Mouse (Mus musculus) hindbrain, embryonic 10.5 days (tissue): ENCODE results near the gene Eif3i. TPM values are rescaled to one million over a fixed set of nuclear protein-coding genes. Genes with fewer than 3 reads are reported as not detected.

Experiments
- DNase-seq: peaks from one replicate; pipeline ENCODE4 v3.0.0-alpha.2; 2017; ENCODE audit warnings: low spot score
- H3K27ac ChIP-seq: fragments of 300-500 bp; sonication (generic); 2 replicates; pipeline ENCODE4 v1.5.1; 2016; ENCODE audit warnings: mild to moderate bottlenecking, moderate library complexity
- H3K27me3 ChIP-seq: fragments of 300-500 bp; sonication (generic); 2 replicates; pipeline ENCODE4 v1.6.1; 2016; ENCODE audit warnings: mild to moderate bottlenecking; ENCODE audit not compliant: poor library complexity, insufficient read depth, severe bottlenecking
- H3K36me3 ChIP-seq: fragments of 300-500 bp; sonication (generic); 2 replicates; pipeline ENCODE4 v1.6.1; 2016; ENCODE audit warnings: mild to moderate bottlenecking, moderate library complexity
- H3K4me1 ChIP-seq: fragments of 300-500 bp; sonication (generic); replicated peaks from 2 replicates; pipeline ENCODE4 v1.6.1; 2016; ENCODE audit warnings: mild to moderate bottlenecking
- H3K4me3 ChIP-seq: fragments of 300-500 bp; sonication (generic); 2 replicates; pipeline ENCODE4 v1.5.1; 2016; ENCODE audit warnings: mild to moderate bottlenecking, moderate library complexity
- H3K9me3 ChIP-seq: fragments of 300-500 bp; sonication (generic); 2 replicates; pipeline ENCODE4 v1.6.1; 2016; ENCODE audit warnings: mild to moderate bottlenecking, moderate library complexity
- WGBS: fragments of 180-500 bp; shearing (Covaris S2); methylation state at CpG from one replicate; pipeline ENCODE4 v1.1.7; 2016; 5-methylcytosine and 5-hydroxymethylcytosine counted together
- polyA plus RNA-seq: library from polyadenylated mRNA; unstranded; fragments of >200 nt; fragmentation: Nextera tagmentation; extraction: Ambion mirVana; gene quantifications from 2 replicates; pipeline ENCODE4 v1.2.1, GENCODE M21; 2016

Gene Eif3i
- polyA plus RNA-seq, 1 experiment from 2014 or later, result 268 TPM

- Histone ChIP-seq H3K4me1 (peaks cover 45% of the 10 kb centered on the region), H3K27me3 (no peaks in the 10 kb centered on the region), H3K9me3 (no peaks in the 10 kb centered on the region), H3K36me3 (peaks cover 56% of the 10 kb centered on the region), H3K4me3 (peak overlapping the region; percentile 77), H3K27ac (peak overlapping the region; percentile 90)
- peak; percentile 71 for DNase-seq
- WGBS, result 1% methylated on average over 6 of the region's 6 CpGs
Measured at GRCm38 (mm10) chr4:129625029-129625370, 24.6 kb upstream of the Eif3i start.

- Histone ChIP-seq H3K4me3 (peak overlapping the region; percentile 77), H3K27ac (peak overlapping the region; percentile 90), H3K4me1 (peaks cover 45% of the 10 kb centered on the region), H3K27me3 (no peaks in the 10 kb centered on the region), H3K36me3 (peaks cover 50% of the 10 kb centered on the region), H3K9me3 (no peaks in the 10 kb centered on the region)
- under 1% methylated on average over 18 of the region's 18 CpGs for WGBS
- DNase-seq, result peak; percentile 85
Measured at GRCm38 (mm10) chr4:129624281-129625028, 24.0 kb upstream of the Eif3i start.

GRCm38 (mm10) chr4:129623681-129624091 lies 23.2 kb upstream of the Eif3i start, which contains the start of gene Ccdc28b:
Gene Ccdc28b (minus strand): TSS chr4:129623947.
- Histone ChIP-seq H3K36me3 (peaks cover 42% of the 10 kb centered on the region), H3K9me3 (no peaks in the 10 kb centered on the region), H3K27ac (peak within 1 kb of the TSS; percentile 90), H3K27me3 (no peaks in the 10 kb centered on the region), H3K4me1 (peaks cover 52% of the 10 kb centered on the region), H3K4me3 (peak within 1 kb of the TSS; percentile 77)
- under 1% methylated on average over 10 of the region's 10 CpGs for WGBS
- DNase-seq, result peak; percentile 55

GRCm38 (mm10) chr4:129622803-129623535 lies 22.5 kb upstream of the Eif3i start:
- peak overlapping the region; percentile 77 for H3K4me3 ChIP-seq
- H3K27ac ChIP-seq, result peak overlapping the region; percentile 90
- peaks cover 59% of the 10 kb centered on the region for H3K4me1 ChIP-seq
- H3K9me3 ChIP-seq, result no peaks in the 10 kb centered on the region
- WGBS, result 24% methylated on average over 8 of the region's 8 CpGs
- no peaks in the 10 kb centered on the region for H3K27me3 ChIP-seq
- no peak for DNase-seq
- H3K36me3 ChIP-seq, result peaks cover 35% of the 10 kb centered on the region

- H3K4me3 ChIP-seq, result peak overlapping the region; percentile 77; the same call in 1 of the 2 replicates
- H3K27ac ChIP-seq, result peak overlapping the region; percentile 90; the same call in 1 of the 2 replicates
- WGBS, result 79% methylated on average over 11 of the region's 11 CpGs
- no peaks in the 10 kb centered on the region for H3K9me3 ChIP-seq
- DNase-seq, result no peak
- H3K4me1 ChIP-seq, result peaks cover 62% of the 10 kb centered on the region
- H3K27me3 ChIP-seq, result no peaks in the 10 kb centered on the region
- H3K36me3 ChIP-seq, result peaks cover 30% of the 10 kb centered on the region
Measured at GRCm38 (mm10) chr4:129622120-129622802, 21.8 kb upstream of the Eif3i start.

- H3K4me1 ChIP-seq, result peaks cover 59% of the 10 kb centered on the region
- 0 out of 2 replicates have a peak overlapping the region, but pooled peaks have one; percentile 6 for H3K4me3 ChIP-seq
- DNase-seq, result no peak
- peaks cover 30% of the 10 kb centered on the region for H3K36me3 ChIP-seq
- no peaks in the 10 kb centered on the region for H3K9me3 ChIP-seq
- H3K27ac ChIP-seq, result no peak overlapping the region
- WGBS, result 80% methylated on average over 8 of the region's 8 CpGs
- no peaks in the 10 kb centered on the region for H3K27me3 ChIP-seq
Measured at GRCm38 (mm10) chr4:129621283-129621841, 20.9 kb upstream of the Eif3i start.

- WGBS, result 93% methylated on average over 11 of the region's 11 CpGs
- Histone ChIP-seq H3K4me3 (no peak overlapping the region), H3K36me3 (peaks cover 30% of the 10 kb centered on the region), H3K9me3 (no peaks in the 10 kb centered on the region), H3K4me1 (peaks cover 57% of the 10 kb centered on the region), H3K27ac (no peak overlapping the region), H3K27me3 (no peaks in the 10 kb centered on the region)
- no peak for DNase-seq
Measured at GRCm38 (mm10) chr4:129620419-129621282, 20.2 kb upstream of the Eif3i start.

GRCm38 (mm10) chr4:129618786-129619691 lies 18.6 kb upstream of the Eif3i start, which contains the start of gene Iqcc:
Gene Iqcc (minus strand): TSS chr4:129619099.
- peak; percentile 92 for DNase-seq
- Histone ChIP-seq H3K36me3 (peaks cover 32% of the 10 kb centered on the region), H3K4me3 (peak within 1 kb of the TSS; percentile 68), H3K27me3 (no peaks in the 10 kb centered on the region), H3K27ac (peak within 1 kb of the TSS; percentile 91), H3K4me1 (peaks cover 41% of the 10 kb centered on the region), H3K9me3 (no peaks in the 10 kb centered on the region)
- WGBS, result 5% methylated on average over 44 of the region's 44 CpGs

GRCm38 (mm10) chr4:129618031-129618430 lies 17.6 kb upstream of the Eif3i start:
- Histone ChIP-seq H3K27me3 (no peaks in the 10 kb centered on the region), H3K9me3 (no peaks in the 10 kb centered on the region), H3K4me1 (peaks cover 31% of the 10 kb centered on the region), H3K36me3 (peaks cover 32% of the 10 kb centered on the region), H3K4me3 (peak overlapping the region; percentile 68), H3K27ac (peak overlapping the region; percentile 91)
- DNase-seq, result no peak
- 96% methylated on average over 5 of the region's 5 CpGs for WGBS

GRCm38 (mm10) chr4:129617121-129617641 lies 16.7 kb upstream of the Eif3i start:
- Histone ChIP-seq H3K4me1 (peaks cover 22% of the 10 kb centered on the region), H3K36me3 (peaks cover 32% of the 10 kb centered on the region), H3K9me3 (no peaks in the 10 kb centered on the region), H3K27ac (no peak overlapping the region), H3K4me3 (peak overlapping the region; percentile 7; the same call in 1 of the 2 replicates), H3K27me3 (no peaks in the 10 kb centered on the region)
- no peak for DNase-seq
- WGBS, result 94% methylated on average over 7 of the region's 7 CpGs

GRCm38 (mm10) chr4:129616631-129617030 lies 16.2 kb upstream of the Eif3i start:
- 91% methylated on average over 3 of the region's 3 CpGs for WGBS
- H3K4me1 ChIP-seq, result peaks cover 17% of the 10 kb centered on the region
- H3K27ac ChIP-seq, result no peak overlapping the region

More at GRCm38 (mm10) chr4:129616631-129617030, 16.2 kb upstream of the Eif3i start:
- DNase-seq, result no peak
- Histone ChIP-seq H3K36me3 (peaks cover 32% of the 10 kb centered on the region), H3K9me3 (no peaks in the 10 kb centered on the region), H3K4me3 (no peak overlapping the region), H3K27me3 (no peaks in the 10 kb centered on the region)
